Mouse (Mus musculus) liver, embryonic 16.5 days (tissue): Measurements from ENCODE around the gene Rab23. TPM values are rescaled to one million over a fixed set of nuclear protein-coding genes. Genes with fewer than 3 reads are reported as not detected.

Experiments used
- ATAC-seq: fragments of 200-750 bp; cut with Nextera tagmentation; 2 replicates; pipeline ENCODE4 v1.8.0; 2017; ENCODE audit warnings: low read depth, mild to moderate bottlenecking, moderate number of reproducible peaks, moderate library complexity
- H3K27ac ChIP-seq: fragments of 300-500 bp; sonication (generic); 2 replicates; pipeline ENCODE4 v1.5.1; 2014; ENCODE audit warnings: mild to moderate bottlenecking, low read length
- H3K27me3 ChIP-seq: fragments of 300-500 bp; sonication (generic); 2 replicates; pipeline ENCODE4 v1.6.1; 2014; ENCODE audit warnings: low read depth, low read length, mixed read lengths; ENCODE audit not compliant: control insufficient read depth, insufficient read depth
- H3K36me3 ChIP-seq: fragments of 300-500 bp; sonication (generic); 2 replicates; pipeline ENCODE4 v1.6.1; 2014; ENCODE audit warnings: mild to moderate bottlenecking; ENCODE audit not compliant: control insufficient read depth, insufficient read depth
- H3K4me1 ChIP-seq: fragments of 300-500 bp; sonication (generic); 2 replicates; pipeline ENCODE4 v1.6.1; 2014; ENCODE audit warnings: low read depth, low read length, mixed read lengths; ENCODE audit not compliant: control insufficient read depth
- H3K4me2 ChIP-seq: fragments of 300-500 bp; sonication (generic); 2 replicates; pipeline ENCODE4 v1.6.1; 2014; ENCODE audit warnings: low read depth, low read length, mixed read lengths
- H3K4me3 ChIP-seq: fragments of 300-500 bp; sonication (generic); 2 replicates; pipeline ENCODE4 v1.5.1; 2014; ENCODE audit warnings: low read depth, mild to moderate bottlenecking, low read length
- H3K9ac ChIP-seq: fragments of 300-500 bp; sonication (generic); 2 replicates; pipeline ENCODE4 v1.6.1; 2014; ENCODE audit warnings: low read depth, low read length
- H3K9me3 ChIP-seq: fragments of 300-500 bp; sonication (generic); replicated peaks from 2 replicates; pipeline ENCODE4 v1.6.1; 2016; ENCODE audit warnings: low read length; ENCODE audit not compliant: control insufficient read depth
- WGBS: fragments of 180-500 bp; shearing (Covaris S2); extraction: QIAGEN DNeasy Blood & Tissue Kit; methylation state at CpG from one replicate; pipeline ENCODE4 v1.1.7; 2014; ENCODE audit not compliant: insufficient replicate concordance; 5-methylcytosine and 5-hydroxymethylcytosine counted together
- polyA plus RNA-seq: library from polyadenylated mRNA; unstranded; fragments of >200 nt; fragmentation: Nextera tagmentation; extraction: Ambion mirVana; gene quantifications from 2 replicates; pipeline ENCODE4 v1.2.1, GENCODE M21; 2015

Gene Rab23
- polyA plus RNA-seq, 1 experiment from 2014 or later, result 4.3 TPM

GRCm38 (mm10) chr1:33768091-33768787 lies 48.6 kb downstream of the Rab23 start:
- ATAC-seq, result no peak

GRCm38 (mm10) chr1:33768827-33769226 lies 49.1 kb downstream of the Rab23 start:
- Histone ChIP-seq H3K4me2 (no peak overlapping the region), H3K4me3 (no peak overlapping the region), H3K27me3 (no peaks in the 10 kb centered on the region), H3K27ac (no peak overlapping the region), H3K9me3 (no peaks in the 10 kb centered on the region), H3K4me1 (no peaks in the 10 kb centered on the region; the same call in 1 of the 2 replicates), H3K36me3 (peaks cover 11% of the 10 kb centered on the region), H3K9ac (no peak overlapping the region)
- no peak for ATAC-seq

More at GRCm38 (mm10) chr1:33768091-33768787, 48.6 kb downstream of the Rab23 start:
- H3K4me2 ChIP-seq, result no peak overlapping the region
- WGBS, result 79% methylated on average over 1 of the region's 1 CpGs
- no peak overlapping the region for H3K27ac ChIP-seq
- no peaks in the 10 kb centered on the region for H3K9me3 ChIP-seq
- no peak overlapping the region for H3K9ac ChIP-seq
- H3K4me3 ChIP-seq, result no peak overlapping the region
- peaks cover 11% of the 10 kb centered on the region for H3K36me3 ChIP-seq
- H3K27me3 ChIP-seq, result no peaks in the 10 kb centered on the region
- no peaks in the 10 kb centered on the region; the same call in 1 of the 2 replicates for H3K4me1 ChIP-seq

- peaks cover 15% of the 10 kb centered on the region for H3K36me3 ChIP-seq
- no peaks in the 10 kb centered on the region for H3K9me3 ChIP-seq
- H3K4me1 ChIP-seq, result no peaks in the 10 kb centered on the region
- WGBS, result 89% methylated on average over 10 of the region's 10 CpGs
- no peak overlapping the region for H3K27ac ChIP-seq
- H3K9ac ChIP-seq, result no peak overlapping the region
- H3K4me2 ChIP-seq, result no peak overlapping the region
- no peak for ATAC-seq
- no peak overlapping the region for H3K4me3 ChIP-seq
- H3K27me3 ChIP-seq, result no peaks in the 10 kb centered on the region
These were observed 51.9 kb downstream of the Rab23 start for GRCm38 (mm10) chr1:33771621-33772020.

GRCm38 (mm10) chr1:33772106-33772505 lies 52.4 kb downstream of the Rab23 start:
- 86% methylated on average over 9 of the region's 9 CpGs for WGBS

GRCm38 (mm10) chr1:33776175-33776611 lies 56.5 kb downstream of the Rab23 start:
- Histone ChIP-seq H3K4me1 (no peaks in the 10 kb centered on the region; the same call in 1 of the 2 replicates), H3K27me3 (no peaks in the 10 kb centered on the region), H3K36me3 (peaks cover 4% of the 10 kb centered on the region; the same call in 1 of the 2 replicates), H3K4me3 (no peak overlapping the region), H3K4me2 (no peak overlapping the region), H3K9me3 (no peaks in the 10 kb centered on the region), H3K9ac (no peak overlapping the region), H3K27ac (no peak overlapping the region)
- no peak for ATAC-seq
- 81% methylated on average over 14 of the region's 14 CpGs for WGBS

More at GRCm38 (mm10) chr1:33772106-33772505, 52.4 kb downstream of the Rab23 start:
- H3K27ac ChIP-seq, result no peak overlapping the region
- no peak overlapping the region for H3K4me2 ChIP-seq
- H3K36me3 ChIP-seq, result peaks cover 15% of the 10 kb centered on the region
- H3K9ac ChIP-seq, result no peak overlapping the region
- no peaks in the 10 kb centered on the region for H3K4me1 ChIP-seq
- H3K4me3 ChIP-seq, result no peak overlapping the region
- no peak for ATAC-seq
- no peaks in the 10 kb centered on the region for H3K27me3 ChIP-seq
- H3K9me3 ChIP-seq, result no peaks in the 10 kb centered on the region

GRCm38 (mm10) chr1:33784561-33784960 lies 64.9 kb downstream of the Rab23 start:
- Histone ChIP-seq H3K27ac (no peak overlapping the region), H3K27me3 (no peaks in the 10 kb centered on the region), H3K4me1 (no peaks in the 10 kb centered on the region; the same call in 1 of the 2 replicates), H3K36me3 (no peaks in the 10 kb centered on the region), H3K4me2 (no peak overlapping the region), H3K4me3 (no peak overlapping the region), H3K9me3 (no peaks in the 10 kb centered on the region), H3K9ac (no peak overlapping the region)
- ATAC-seq, result no peak
- WGBS, result 86% methylated on average over 5 of the region's 5 CpGs

GRCm38 (mm10) chr1:33788072-33788471 lies 68.4 kb downstream of the Rab23 start:
- Histone ChIP-seq H3K36me3 (no peaks in the 10 kb centered on the region), H3K9me3 (no peaks in the 10 kb centered on the region), H3K4me2 (no peak overlapping the region), H3K27me3 (no peaks in the 10 kb centered on the region), H3K9ac (no peak overlapping the region), H3K27ac (no peak overlapping the region), H3K4me1 (no peaks in the 10 kb centered on the region; the same call in 1 of the 2 replicates), H3K4me3 (no peak overlapping the region)
- ATAC-seq, result no peak
- 41% methylated on average over 5 of the region's 5 CpGs for WGBS

GRCm38 (mm10) chr1:33788493-33788892 lies 68.8 kb downstream of the Rab23 start:
- H3K4me2 ChIP-seq, result no peak overlapping the region
- ATAC-seq, result no peak
- no peak overlapping the region for H3K27ac ChIP-seq
- H3K9me3 ChIP-seq, result no peaks in the 10 kb centered on the region
- no peaks in the 10 kb centered on the region for H3K36me3 ChIP-seq
- no peak overlapping the region for H3K4me3 ChIP-seq
- 32% methylated on average over 3 of the region's 3 CpGs for WGBS
- no peaks in the 10 kb centered on the region for H3K27me3 ChIP-seq
- H3K9ac ChIP-seq, result no peak overlapping the region
- no peaks in the 10 kb centered on the region; the same call in 1 of the 2 replicates for H3K4me1 ChIP-seq
